Mouse (Mus musculus) kidney, adult 18-20 months (tissue): Measurements from ENCODE around the gene Ube2s.
"Not testable (repeated sequence)": the region's sequence is repeated elsewhere in the genome, so short reads cannot be mapped to it uniquely, and the experiment has no call there.

Experiments used
- DNase-seq: peaks from one replicate; pipeline ENCODE4 v3.0.0; 2021

Ube2s gene

GRCm38 (mm10) chr7:4812303-4813104 is at the start of gene Ube2s:
Ube2s (minus strand) TSS chr7:4812590.
- DNase-seq: peak; percentile 98

- not testable (repeated sequence) for DNase-seq
These were observed 48.5 kb upstream of the Ube2s start for GRCm38 (mm10) chr7:4860926-4861325.

GRCm38 (mm10) chr7:4859418-4859978 is 47.1 kb upstream of the Ube2s start:
- no peak for DNase-seq

DNA sequence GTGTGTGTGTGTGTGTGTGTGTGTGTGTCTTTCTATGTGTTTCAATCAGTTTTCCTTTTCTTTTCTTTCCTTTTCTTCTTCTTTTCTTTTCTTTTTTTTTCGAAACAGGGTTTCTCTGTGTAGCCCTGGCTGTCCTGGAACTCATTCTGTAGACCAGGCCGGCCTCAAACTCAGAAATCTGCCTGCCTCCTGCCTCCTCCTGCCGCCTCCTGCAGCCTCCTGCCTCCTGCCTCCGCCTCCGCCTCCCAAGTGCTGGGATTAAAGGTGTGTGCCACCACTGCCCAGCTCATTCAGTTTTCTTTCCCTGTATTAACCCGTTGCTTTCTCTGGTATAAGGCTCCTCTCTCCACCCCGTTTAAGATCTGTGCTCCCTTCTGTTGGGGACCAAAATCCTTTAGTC is 44.9 kb upstream of the Ube2s start:
- no peak for DNase-seq

GRCm38 (mm10) chr7:4856508-4856907 is 44.1 kb upstream of the Ube2s start:
- no peak for DNase-seq

DNA sequence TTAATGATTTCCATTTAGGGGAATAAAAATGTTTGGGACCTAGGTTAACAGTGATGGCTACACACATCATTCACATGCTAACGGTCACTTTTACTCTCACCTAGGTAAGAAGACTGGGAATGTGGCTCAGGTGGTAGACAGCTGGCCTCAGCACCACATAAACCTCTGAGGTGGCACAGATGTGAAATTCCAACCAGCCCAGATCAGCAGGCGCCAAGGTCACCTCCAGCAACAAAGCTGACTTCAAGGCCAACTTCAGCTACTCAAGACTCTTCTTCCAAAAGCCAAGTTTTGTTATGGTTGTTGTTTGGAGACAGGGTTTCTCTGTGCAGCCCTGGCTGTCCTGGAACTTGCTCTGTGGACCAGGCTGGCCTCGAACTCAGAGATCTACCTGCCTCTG is 41.2 kb upstream of the Ube2s start:
- DNase-seq: no peak

GRCm38 (mm10) chr7:4851315-4851688 is 38.9 kb upstream of the Ube2s start:
- DNase-seq: no peak

GRCm38 (mm10) chr7:4850621-4851314 is 38.4 kb upstream of the Ube2s start:
- DNase-seq: no peak

- no peak for DNase-seq
These were observed 37.0 kb upstream of the Ube2s start for GRCm38 (mm10) chr7:4849372-4849771.

GRCm38 (mm10) chr7:4844917-4845309 is 32.5 kb upstream of the Ube2s start:
- DNase-seq: peak; percentile 59

DNA sequence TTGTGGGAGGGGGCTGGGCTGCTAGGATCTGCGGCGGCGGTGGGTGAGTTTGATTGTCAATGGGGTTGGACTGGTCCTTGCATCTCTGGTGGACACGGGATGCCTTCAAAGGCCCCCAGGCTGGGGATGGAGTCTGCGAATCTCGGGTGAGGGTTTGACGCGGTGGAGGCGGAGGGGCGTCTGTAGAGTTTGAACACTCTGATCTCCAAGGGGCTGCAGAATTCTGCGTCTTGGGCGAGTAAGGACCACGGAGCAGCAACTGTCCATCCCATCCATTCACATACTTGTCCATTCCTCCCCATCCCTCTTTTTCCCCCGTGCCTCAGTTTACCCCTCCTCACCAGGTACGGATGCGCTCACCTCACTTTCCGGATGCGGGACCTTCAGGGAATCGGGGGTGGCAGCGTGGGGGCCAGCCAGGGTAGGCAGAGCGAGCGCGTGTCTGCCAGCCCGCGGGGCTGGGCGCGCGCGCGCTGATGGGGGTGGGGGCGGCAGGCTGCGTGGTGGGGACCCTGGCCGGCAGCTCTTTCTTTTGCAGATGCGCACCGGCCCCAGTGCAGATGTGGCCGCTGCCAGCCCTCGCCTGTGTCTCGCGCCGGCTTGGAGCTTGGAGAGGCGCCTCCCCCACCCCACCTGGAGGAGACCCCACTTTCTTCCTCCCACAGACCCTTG is 32.0 kb upstream of the Ube2s start, which contains the start of gene Shisa7:
Gene Shisa7 (minus strand): TSS at position 452 of the 672 bp plus-strand sequence.
- no peak for DNase-seq

DNA sequence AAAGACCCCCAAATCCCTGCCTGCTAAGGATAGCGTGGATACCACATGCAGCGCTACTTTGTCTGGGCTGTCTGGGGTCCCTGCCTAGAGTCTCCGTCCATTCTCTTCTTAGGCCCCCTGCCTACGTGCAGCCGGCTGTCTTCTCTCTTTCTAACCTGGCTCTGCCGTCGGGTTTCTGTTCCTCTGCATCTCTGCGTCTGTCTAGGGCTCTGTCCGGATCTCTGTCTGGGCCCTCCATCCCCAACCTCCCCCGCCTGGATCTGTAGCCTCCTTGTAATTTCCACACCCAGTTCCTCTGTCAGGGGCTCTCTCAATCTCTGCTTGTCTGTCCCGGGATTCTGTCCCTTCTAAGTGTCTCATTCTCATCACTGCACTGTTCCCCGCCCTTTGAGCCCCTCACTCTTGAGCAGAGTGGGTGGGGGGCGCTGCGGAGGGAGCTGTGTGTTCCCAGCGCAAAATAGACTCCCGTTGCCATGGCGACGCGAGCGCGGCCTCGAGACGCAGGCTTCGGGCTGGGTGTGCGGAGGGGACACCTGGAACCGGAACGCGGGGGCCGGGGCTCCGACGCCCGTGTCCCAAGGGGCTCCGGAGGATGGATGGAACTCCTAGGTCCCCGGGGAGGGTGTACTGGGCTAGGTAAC is 31.3 kb upstream of the Ube2s start:
- DNase-seq: no peak

DNA sequence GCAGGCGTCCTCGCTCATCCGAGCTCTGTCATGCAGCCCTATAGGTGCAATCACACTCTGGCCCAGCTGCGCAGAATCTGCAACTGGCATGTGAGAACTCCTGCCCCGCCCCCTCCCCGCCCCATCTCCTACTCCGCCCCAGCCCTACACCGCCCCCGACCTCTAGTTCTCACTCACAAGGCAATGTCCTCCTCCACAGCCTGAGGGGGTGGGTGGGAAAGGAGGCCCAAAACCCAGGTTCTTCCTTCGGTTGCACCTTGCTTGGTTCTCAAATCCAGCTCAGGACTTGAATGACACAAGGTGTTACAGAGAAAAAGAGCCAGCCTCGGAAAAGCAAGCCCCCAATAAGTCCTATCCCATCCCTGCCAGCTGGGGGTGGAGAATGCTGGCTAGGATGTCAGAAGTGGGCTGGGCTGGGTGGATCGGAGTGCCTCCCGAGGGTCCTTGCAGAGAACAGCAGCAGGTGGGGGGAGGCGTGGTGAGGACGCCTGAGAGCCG is 30.3 kb upstream of the Ube2s start:
- DNase-seq: no peak

- no peak for DNase-seq
These were observed 29.7 kb upstream of the Ube2s start for GRCm38 (mm10) chr7:4842077-4842476.

DNA sequence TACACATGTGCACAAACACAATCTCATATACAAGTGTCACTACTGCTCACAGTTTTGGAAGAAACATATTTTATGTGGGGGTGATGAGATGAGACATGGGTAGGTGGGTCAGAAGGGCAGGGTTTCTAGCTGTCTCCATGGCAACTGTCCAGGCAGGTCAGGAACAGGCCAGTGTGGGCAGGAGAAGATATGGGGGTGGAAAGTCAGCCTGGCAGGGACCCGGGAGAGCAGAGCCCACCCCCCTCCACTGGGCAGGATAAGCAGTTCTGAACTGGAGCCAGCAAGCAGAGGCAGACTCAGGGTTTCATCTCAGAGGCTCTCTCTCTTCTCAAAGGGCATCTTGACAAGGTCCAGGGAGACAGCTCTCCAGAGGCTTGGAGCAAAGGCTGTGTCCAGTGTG is 25.2 kb upstream of the Ube2s start:
- no peak for DNase-seq

DNA sequence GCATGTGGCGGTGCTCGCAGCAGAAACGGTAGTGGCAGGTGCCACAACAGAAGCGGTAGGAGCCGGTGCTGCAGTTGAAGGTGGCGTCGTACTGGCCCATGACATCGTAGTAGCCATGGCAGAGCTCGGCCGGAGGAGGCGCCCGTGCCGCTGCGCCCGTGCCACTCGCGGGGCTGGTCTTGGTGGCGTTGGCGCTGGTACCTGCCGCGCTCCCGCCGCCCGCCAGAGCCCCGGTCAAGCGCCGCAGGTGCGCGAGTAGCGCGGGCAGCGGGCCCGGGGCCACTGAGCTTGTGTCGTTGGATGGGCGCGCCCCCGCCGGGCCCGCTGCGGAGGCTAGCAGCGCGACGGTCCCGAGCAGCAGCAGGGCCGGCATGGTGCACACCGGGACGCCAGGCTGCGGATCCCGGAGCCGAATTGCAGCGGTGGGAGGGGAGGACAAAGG is 24.0 kb upstream of the Ube2s start:
- peak; percentile 85 for DNase-seq

- no peak for DNase-seq
These were observed 23.4 kb upstream of the Ube2s start for GRCm38 (mm10) chr7:4835631-4836327.

- DNase-seq: no peak
These were observed 18.1 kb upstream of the Ube2s start for GRCm38 (mm10) chr7:4830476-4830875.

DNA sequence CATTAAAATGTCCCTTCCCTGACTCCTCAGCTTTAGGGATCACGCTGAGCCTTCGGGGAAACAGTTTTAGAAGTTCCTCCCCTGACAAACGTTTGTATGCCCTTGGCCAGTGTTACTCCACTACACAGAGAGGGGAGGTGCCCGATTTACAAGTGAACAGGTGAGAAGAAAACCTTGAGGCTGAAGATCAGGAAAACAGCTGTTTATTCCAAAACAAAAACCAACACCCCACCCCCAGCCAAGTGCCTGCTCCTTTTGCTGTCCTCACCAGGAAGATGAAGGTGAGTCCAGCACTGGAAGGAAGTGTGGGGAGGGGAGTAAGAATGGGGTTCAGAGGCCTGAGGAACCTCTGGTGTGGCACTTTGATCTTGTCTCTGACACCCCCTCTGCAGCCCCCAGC is 13.0 kb upstream of the Ube2s start:
- no peak for DNase-seq

GRCm38 (mm10) chr7:4822162-4822907 is 9.9 kb upstream of the Ube2s start:
- peak; percentile 22 for DNase-seq

- no peak for DNase-seq
These were observed 9.3 kb upstream of the Ube2s start for GRCm38 (mm10) chr7:4821690-4822089.
